Mouse (Mus musculus) adrenal gland, postnatal 4 days (tissue): ENCODE results near the gene Gm5796. TPM values are rescaled to one million over a fixed set of nuclear protein-coding genes. Genes with fewer than 3 reads are reported as not detected.
"Not testable (repeated sequence)": the region's sequence is repeated elsewhere in the genome, so short reads cannot be mapped to it uniquely, and the experiment has no call there.

Experiments used
- DNase-seq, 2 experiments: peaks; one replicate each; pipeline ENCODE4 v3.0.0; 2021 to 2022; ENCODE audit warnings: low spot score in 2 of 2, mixed read lengths in 2 of 2
- long read RNA-seq, 2 experiments: library from polyadenylated mRNA; stranded (forward); transcript quantifications; one replicate each; pipeline ENCODE4 v2.0.0; 2021
- total RNA-seq, 2 experiments: library from RNA; stranded (reverse); gene quantifications; 2 replicates each; pipeline ENCODE4 v1.2.3; 2021

Gm5796 gene
- 1 to 10 TPM; 1.4 to 1.6 TPM for total RNA-seq
- long read RNA-seq, experiment 1: 0 reads
- long read RNA-seq, experiment 2: 0 reads

DNA sequence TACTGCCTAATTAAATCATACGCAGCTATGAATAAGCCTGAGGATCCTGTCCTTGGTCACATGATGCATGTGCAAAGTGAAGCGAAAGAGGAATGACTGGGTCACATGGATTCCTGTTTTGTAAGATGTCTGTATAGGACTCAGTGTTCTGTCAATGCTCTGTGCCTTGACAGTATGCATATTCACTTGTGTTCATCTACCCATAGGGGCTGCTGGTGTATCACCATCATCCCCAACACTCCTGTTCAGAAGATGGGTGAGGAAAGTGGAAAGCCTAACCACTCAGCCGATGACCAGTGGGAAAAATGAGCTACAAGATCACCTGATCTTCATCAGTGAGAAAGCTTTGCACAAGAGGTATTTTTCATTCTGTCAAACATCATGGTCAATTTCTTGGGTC, at the start of gene Gm5796:
TSS of gene Gm5796 (plus strand) at position 301 of the 400 bp plus-strand sequence.
- DNase-seq: not testable (repeated sequence)

DNA sequence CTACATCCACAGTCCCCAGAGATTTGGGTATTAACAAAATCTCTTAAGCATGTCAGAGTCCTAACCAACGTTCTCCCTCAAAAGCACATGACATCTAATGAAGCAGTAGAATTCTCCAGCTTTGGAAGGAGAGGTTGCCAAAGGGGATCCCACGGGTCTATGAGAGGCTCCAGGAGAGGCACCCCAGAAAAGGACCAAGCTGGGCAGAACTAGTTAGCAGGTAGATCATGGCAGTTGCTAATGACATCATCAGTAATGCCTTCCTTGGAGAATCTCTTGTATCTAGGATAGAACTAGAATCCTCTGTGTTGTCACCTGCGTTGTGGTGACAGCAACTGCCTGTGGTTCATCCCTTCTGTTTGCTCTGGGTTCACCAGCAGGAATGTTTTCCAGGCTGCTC, 25.6 kb upstream of the Gm5796 start, which contains the start of gene Gm3099:
TSS of gene Gm3099 (plus strand) at position 301 of the 400 bp plus-strand sequence.
- DNase-seq: not testable (repeated sequence)

DNA sequence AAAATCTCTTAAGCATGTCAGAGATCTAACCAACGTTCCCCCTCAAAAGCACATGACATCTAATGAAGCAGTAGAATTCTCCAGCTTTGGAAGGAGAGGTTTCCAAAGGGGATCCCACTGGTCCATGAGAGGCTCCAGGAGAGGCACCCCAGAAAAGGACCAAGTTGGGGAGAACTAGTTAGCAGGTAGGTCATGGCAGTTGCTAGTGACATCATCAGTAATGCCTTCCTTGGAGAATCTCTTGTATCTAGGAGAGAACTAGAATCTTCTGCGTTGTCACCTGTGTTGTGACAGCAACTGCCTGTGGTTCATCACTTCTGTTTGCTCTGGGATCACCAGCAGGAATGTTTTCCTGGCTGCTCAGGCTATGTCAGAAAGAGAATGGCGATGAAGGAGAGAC, 60.1 kb downstream of the Gm5796 start, which contains the start of gene Gm3115:
TSS of gene Gm3115 (plus strand) at position 301 of the 400 bp plus-strand sequence.
- DNase-seq: not testable (repeated sequence)

Other genes with a start within 250 kb of the Gm5796 start
- gene Gm3002, start 213.9 kb upstream of the Gm5796 start, total RNA-seq: under 1 TPM in 1 of 2 experiments, not detected in 1; 0.20 TPM
- not detected for gene Gm3033, start 177.7 kb upstream of the Gm5796 start, total RNA-seq
- not detected for gene Gm2916, start 139.8 kb upstream of the Gm5796 start, total RNA-seq
- not detected for gene Gm3029, start 92.2 kb upstream of the Gm5796 start, total RNA-seq
- not detected for gene Gm3095, start 60.4 kb upstream of the Gm5796 start, total RNA-seq
- not detected for gene Gm3099, start 25.5 kb upstream of the Gm5796 start, total RNA-seq
- gene Gm3115, start 60.2 kb downstream of the Gm5796 start, total RNA-seq: not detected
- gene Gm8108, start 86.6 kb downstream of the Gm5796 start, total RNA-seq: 1 to 10 TPM in 1 of 2 experiments, under 1 TPM in 1; 0.37 to 1.9 TPM
- not detected for gene Gm3127, start 141.1 kb downstream of the Gm5796 start, total RNA-seq
- gene Gm2974, start 158.6 kb downstream of the Gm5796 start, total RNA-seq: not detected
- not detected for gene Gm3138, start 225.7 kb downstream of the Gm5796 start, total RNA-seq